Mouse (Mus musculus) CH12.LX (cell line): ENCODE measurements at regions not wholly inside any gene's neighbourhood (a gene's known extent, or its start where the extent isn't known, plus 50 kb on each side); places are given as distances from the start of the nearest gene placed in this dataset.

Experiments
- DNase-seq: peaks from one replicate; pipeline ENCODE4 v3.0.0-alpha.2; 2013; ENCODE audit errors: extremely low read depth
- H3K27ac ChIP-seq: 2 replicates; pipeline ENCODE4 v1.5.1; 2012; ENCODE audit warnings: low read depth, mild to moderate bottlenecking, control low read depth, moderate library complexity; ENCODE audit not compliant: insufficient read depth
- H3K27me3 ChIP-seq: replicated peaks from 2 replicates; pipeline ENCODE3; 2012; ENCODE audit warnings: inconsistent platforms
- H3K36me3 ChIP-seq, 2 experiments: replicated peaks in 1 of 2; 2 replicates each; pipeline versions ENCODE3 to v1.6.1; 2012; ENCODE audit warnings: inconsistent platforms in 1 of 2, low read length in 1 of 2, mild to moderate bottlenecking in 1 of 2, mixed read lengths in 1 of 2, moderate library complexity in 1 of 2; ENCODE audit not compliant: control insufficient read depth in 1 of 2, insufficient read depth in 1 of 2
- H3K4me1 ChIP-seq, 2 experiments: 2 replicates each; pipeline ENCODE4 v1.6.1; 2012; ENCODE audit warnings: inconsistent platforms in 1 of 2, moderate library complexity in 1 of 2; ENCODE audit not compliant: insufficient read depth in 2 of 2, control insufficient read depth in 1 of 2
- H3K4me2 ChIP-seq: 2 replicates; pipeline ENCODE4 v1.6.1; 2012; ENCODE audit warnings: low read depth, mild to moderate bottlenecking, control low read depth; ENCODE audit not compliant: poor library complexity, insufficient read depth, severe bottlenecking
- H3K4me3 ChIP-seq, 3 experiments: fragments of 150-350 bp in 1 of 3; sonication (generic) in 1 of 3; replicated peaks in 1 of 3; 2 replicates each; pipeline versions ENCODE3 to v1.5.1; 2011 to 2012; ENCODE audit warnings: low read depth in 2 of 3, low read length in 2 of 3, mild to moderate bottlenecking in 2 of 3, moderate library complexity in 2 of 3, control low read depth in 1 of 3, improper control_type of control experiment in 1 of 3, inconsistent platforms in 1 of 3, mixed read lengths in 1 of 3; ENCODE audit not compliant: poor library complexity in 1 of 3
- H3K79me2 ChIP-seq: replicated peaks from 2 replicates; pipeline ENCODE4 v1.6.1; 2012; ENCODE audit warnings: mild to moderate bottlenecking, moderate library complexity; ENCODE audit not compliant: control insufficient read depth, poor library complexity, insufficient read depth, severe bottlenecking; ENCODE audit errors: extremely low read depth
- H3K9ac ChIP-seq: 2 replicates; pipeline ENCODE4 v1.6.1; 2012; ENCODE audit warnings: low read depth, mild to moderate bottlenecking, control low read depth, moderate library complexity; ENCODE audit not compliant: insufficient read depth
- H3K9me3 ChIP-seq: replicated peaks from 2 replicates; pipeline ENCODE3; 2012; ENCODE audit warnings: low read length, inconsistent platforms, mixed read lengths
- CTCF ChIP-seq, 2 experiments: IDR thresholded peaks in 1 of 2; conservative IDR thresholded peaks in 1 of 2; 2 replicates each; pipeline ENCODE4 v1.5.1; 2011 to 2012; ENCODE audit warnings: low read depth in 2 of 2, low read length in 2 of 2, improper control_type of control experiment in 1 of 2, inconsistent platforms in 1 of 2, mild to moderate bottlenecking in 1 of 2, moderate library complexity in 1 of 2
- GABPA ChIP-seq: IDR thresholded peaks from 2 replicates; pipeline ENCODE4 v1.6.1; 2012; ENCODE audit warnings: low read depth, low read length, improper control_type of control experiment, inconsistent platforms; ENCODE audit not compliant: insufficient replicate concordance
- KAT2A ChIP-seq: IDR thresholded peaks from 2 replicates; pipeline ENCODE4 v1.6.1; 2012; ENCODE audit warnings: low read length, improper control_type of control experiment, inconsistent platforms; ENCODE audit not compliant: insufficient replicate concordance
- MXI1 ChIP-seq: IDR thresholded peaks from 2 replicates; pipeline ENCODE4 v1.6.1; 2011; ENCODE audit warnings: mild to moderate bottlenecking, low read depth, low read length, improper control_type of control experiment
- MYC ChIP-seq: IDR thresholded peaks from 2 replicates; pipeline ENCODE4 v1.6.1; 2011; ENCODE audit warnings: low read depth, mild to moderate bottlenecking, improper control_type of control experiment, low read length
- NELFE ChIP-seq: IDR thresholded peaks from 2 replicates; pipeline ENCODE4 v1.6.1; 2011; ENCODE audit warnings: low read depth, low read length, improper control_type of control experiment
- POLR2AphosphoS2 ChIP-seq: IDR thresholded peaks from 2 replicates; pipeline ENCODE4 v1.6.1; 2011; ENCODE audit warnings: low read depth, low read length, improper control_type of control experiment
- RAD21 ChIP-seq: IDR thresholded peaks from 2 replicates; pipeline ENCODE4 v1.6.1; 2011; ENCODE audit warnings: low read depth, mild to moderate bottlenecking, low read length, improper control_type of control experiment, moderate library complexity
- RCOR1 ChIP-seq: conservative IDR thresholded peaks from 2 replicates; pipeline ENCODE4 v1.6.1; 2012; ENCODE audit warnings: low read depth, mild to moderate bottlenecking, inconsistent platforms, low read length, improper control_type of control experiment
- SMC3 ChIP-seq: IDR thresholded peaks from 2 replicates; pipeline ENCODE4 v1.6.1; 2011; ENCODE audit warnings: low read depth, low read length, improper control_type of control experiment
- USF1 ChIP-seq: IDR thresholded peaks from 2 replicates; pipeline ENCODE4 v1.6.1; 2014; ENCODE audit warnings: low read depth, mild to moderate bottlenecking, inconsistent platforms, low read length, improper control_type of control experiment
- ZMIZ1 ChIP-seq: IDR thresholded peaks from 2 replicates; pipeline ENCODE4 v1.6.1; 2012; ENCODE audit warnings: low read depth, mild to moderate bottlenecking, inconsistent platforms, low read length, improper control_type of control experiment
- dilution Hi-C: fragments of 300-500 bp; cut with MboI; formaldehyde crosslinking; loops from 2 replicates; pipeline ENCODE4 v1.14.3; 2020; ENCODE audit warnings: low sequenced_read_pairs; ENCODE audit not compliant: extremely low pct_unique_long_range_greater_than_20kb, extremely low pct_ligation_motif_present
- in situ Hi-C: fragments of 300-500 bp; cut with MboI; formaldehyde crosslinking; loops from 3 replicates; pipeline ENCODE4 v1.14.3; 2019; ENCODE audit warnings: low sequenced_read_pairs, low pct_ligation_motif_present, low pct_unique_long_range_greater_than_20kb, mixed read lengths

DNA sequence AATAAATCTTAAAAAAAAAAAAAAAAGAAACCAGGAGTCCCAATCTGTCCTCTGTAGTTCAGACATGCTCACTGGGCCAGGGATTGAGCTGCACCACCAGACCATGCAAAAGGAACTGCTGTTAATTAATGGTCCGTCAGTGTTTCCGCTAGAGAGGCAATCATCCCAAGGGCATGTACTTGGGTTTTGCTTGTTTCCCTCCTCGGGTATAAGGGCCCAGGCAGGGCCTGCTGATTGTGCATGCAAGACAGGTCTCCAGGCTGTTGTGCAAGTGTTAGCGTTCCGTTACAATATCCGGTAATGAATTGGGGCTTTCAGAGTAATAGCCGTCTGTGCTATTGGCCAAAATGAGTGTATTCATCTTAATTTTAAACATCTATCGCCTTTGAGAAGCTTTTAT lies 83.1 kb upstream of the Zfp618 start:
- dilution Hi-C loops (no loop called here), in situ Hi-C loops (loop anchor here (25.0 kb wide), 1 partner anchor 255 kb away; no protein-coding TSS in a partner anchor)
- Histone ChIP-seq H3K4me2 (no peak overlapping the region), H3K79me2 (no peaks in the 10 kb centered on the region), H3K4me1 (no peaks in the 10 kb centered on the region), H3K27me3 (peaks cover 79% of the 10 kb centered on the region), H3K27ac (no peak overlapping the region), H3K9me3 (no peaks in the 10 kb centered on the region), H3K4me3 (no peak overlapping the region), H3K36me3 (no peaks in the 10 kb centered on the region), H3K9ac (no peak overlapping the region)
- TF ChIP-seq POLR2AphosphoS2 (no peak), GABPA (no peak), KAT2A (no peak), NELFE (no peak), MXI1 (no peak)
- no peak for DNase-seq

DNA sequence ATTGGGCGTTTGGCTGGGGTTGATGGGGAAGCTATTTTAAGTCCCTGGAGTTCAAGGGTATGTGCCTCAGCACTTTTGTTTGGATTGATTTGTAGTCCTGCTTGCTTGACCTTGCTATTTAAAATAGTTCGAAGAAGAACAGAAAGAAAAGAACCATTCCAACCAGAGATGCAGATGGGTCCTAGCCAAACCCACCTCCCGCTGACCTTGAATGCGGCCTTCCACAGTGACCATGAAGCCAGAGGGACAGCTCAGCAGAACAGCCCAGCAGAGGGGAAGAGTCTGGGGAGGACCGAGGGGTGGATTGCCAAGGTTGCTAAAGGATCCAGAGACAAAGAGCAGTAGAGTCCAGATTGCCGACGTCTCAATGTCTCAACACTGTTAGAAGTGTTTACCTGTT lies 76.6 kb upstream of the Zfp618 start:
- in situ Hi-C loops, result loop anchor here (25.0 kb wide), 1 partner anchor 249 kb away; no protein-coding TSS in a partner anchor
- H3K9me3 ChIP-seq, result no peaks in the 10 kb centered on the region
- no peak overlapping the region for H3K9ac ChIP-seq
- TF ChIP-seq USF1 (no peak), ZMIZ1 (no peak)
- no peaks in the 10 kb centered on the region for H3K79me2 ChIP-seq
- H3K36me3 ChIP-seq, result no peaks in the 10 kb centered on the region
- H3K4me1 ChIP-seq, result no peaks in the 10 kb centered on the region
- peaks cover 72% of the 10 kb centered on the region for H3K27me3 ChIP-seq
- no peak overlapping the region for H3K4me3 ChIP-seq
- dilution Hi-C loops, result no loop called here
- DNase-seq, result no peak
- H3K4me2 ChIP-seq, result no peak overlapping the region
- no peak overlapping the region for H3K27ac ChIP-seq

DNA sequence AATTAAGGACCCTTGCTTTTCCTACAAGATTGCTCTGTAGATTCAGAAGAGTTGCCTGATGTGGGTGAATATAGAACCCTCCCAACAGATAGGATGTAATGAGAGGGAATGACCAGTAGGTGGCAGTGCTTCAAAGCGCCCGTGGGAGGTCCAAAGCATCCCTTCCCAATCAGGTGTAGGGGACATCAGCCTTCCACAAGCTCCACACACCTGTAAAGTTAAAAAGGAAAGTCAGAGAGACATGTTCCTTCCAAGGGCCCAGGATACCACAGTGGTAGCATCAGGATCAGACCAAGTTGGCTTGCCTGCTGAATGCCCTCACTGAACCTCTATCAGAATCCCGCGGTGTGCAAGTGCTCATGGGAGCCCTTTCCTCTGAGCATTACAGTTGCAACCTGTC lies 75.7 kb upstream of the Zfp618 start:
- Histone ChIP-seq H3K9me3 (no peaks in the 10 kb centered on the region), H3K4me3 (no peak overlapping the region), H3K4me2 (no peak overlapping the region), H3K9ac (no peak overlapping the region), H3K27me3 (peaks cover 65% of the 10 kb centered on the region), H3K36me3 (no peaks in the 10 kb centered on the region), H3K27ac (no peak overlapping the region), H3K4me1 (no peaks in the 10 kb centered on the region), H3K79me2 (no peaks in the 10 kb centered on the region)
- DNase-seq, result peak; percentile 27
- in situ Hi-C loops, result loop anchor here (25.0 kb wide), 1 partner anchor 248 kb away; no protein-coding TSS in a partner anchor
- dilution Hi-C loops, result no loop called here
- TF ChIP-seq MYC, result no peak
- TF ChIP-seq RAD21, result peak; percentile 60
- peak; percentile 75 to 83 for TF ChIP-seq CTCF (conservative IDR thresholded peaks at IDR 0.05 in 1 of 2, IDR thresholded peaks at IDR 0.05 in 1 of 2; ENCODE audit: low read depth in 2 of 2, low read length in 2 of 2)
- peak; percentile 70 for TF ChIP-seq SMC3
- TF ChIP-seq RCOR1, result no peak
